Mouse (Mus musculus): ENCODE results near the gene Sowahd. TPM values are rescaled to one million over a fixed set of nuclear protein-coding genes. Genes with fewer than 3 reads are reported as not detected.

Sowahd gene
- total and polyA plus RNA-seq, 3 experiments: not detected

DNA sequence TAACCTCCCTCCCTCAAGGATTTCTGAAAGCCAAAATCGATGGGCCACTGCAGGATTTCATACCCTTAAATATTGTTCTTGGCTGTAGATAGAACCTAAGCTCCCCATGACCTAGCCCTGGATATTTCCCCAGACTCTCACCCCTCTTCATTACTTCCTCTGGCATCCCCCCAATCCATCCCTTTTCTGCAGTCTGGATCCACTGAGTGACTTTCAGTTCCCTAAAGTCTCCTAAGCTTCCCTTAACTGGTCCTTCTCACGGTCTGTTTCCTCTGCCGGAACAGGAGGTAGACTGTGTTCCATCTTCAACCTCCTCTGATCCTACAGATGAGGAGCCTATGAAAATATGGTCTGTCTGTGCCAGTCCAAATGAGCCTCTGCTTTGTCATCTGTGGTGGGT lies 18.7 kb downstream of the Sowahd start:
- dilution Hi-C loops (cut with MboI; ENCODE audit: extremely low pct_ligation_motif_present, extremely low pct_unique_long_range_greater_than_20kb, low sequenced_read_pairs): no loop called here
- Histone ChIP-seq H3K9me3 (replicated peaks; ENCODE audit: low read length) (no peaks in the 10 kb centered on the region), H3K4me3 (replicated peaks in 1 of 3; ENCODE audit: low read depth in 2 of 3, low read length in 2 of 3, poor library complexity in 1 of 3) (no peak overlapping the region), H3K4me1 (ENCODE audit: control insufficient read depth in 1 of 2, insufficient read depth in 2 of 2) (no peaks in the 10 kb centered on the region), H3K27ac (ENCODE audit: insufficient read depth, low read depth) (no peak overlapping the region), H3K27me3 (replicated peaks) (no peaks in the 10 kb centered on the region), H3K79me2 (replicated peaks; ENCODE audit: control insufficient read depth, extremely low read depth, insufficient read depth, poor library complexity, severe bottlenecking) (no peaks in the 10 kb centered on the region), H3K36me3 (replicated peaks in 1 of 2; ENCODE audit: control insufficient read depth in 1 of 2, insufficient read depth in 1 of 2, low read length in 1 of 2) (no peaks in the 10 kb centered on the region), H3K9ac (ENCODE audit: insufficient read depth, low read depth) (no peak overlapping the region), H3K4me2 (ENCODE audit: insufficient read depth, low read depth, poor library complexity, severe bottlenecking) (no peak overlapping the region)
- in situ Hi-C loops (cut with MboI; ENCODE audit: low pct_ligation_motif_present, low pct_unique_long_range_greater_than_20kb, low sequenced_read_pairs): no loop called here
- no peak for TF ChIP-seq USF1 (IDR thresholded peaks at IDR 0.05; ENCODE audit: low read depth, low read length)
- no peak for TF ChIP-seq NELFE (IDR thresholded peaks at IDR 0.05; ENCODE audit: low read depth, low read length)
- no peak for TF ChIP-seq RAD21 (IDR thresholded peaks at IDR 0.05; ENCODE audit: low read depth, low read length)
- no peak for TF ChIP-seq JUND (conservative IDR thresholded peaks at IDR 0.05; ENCODE audit: low read depth, low read length)
- TF ChIP-seq TCF12 (IDR thresholded peaks at IDR 0.05; ENCODE audit: low read depth, low read length): no peak
- no peak for TF ChIP-seq MAX (IDR thresholded peaks at IDR 0.05; ENCODE audit: low read length)
- no peak for TF ChIP-seq GABPA (IDR thresholded peaks at IDR 0.05; ENCODE audit: insufficient replicate concordance, low read depth, low read length)
- TF ChIP-seq USF2 (conservative IDR thresholded peaks at IDR 0.05; ENCODE audit: low read depth, low read length): no peak
- no peak for TF ChIP-seq JUN (IDR thresholded peaks at IDR 0.05; ENCODE audit: insufficient read depth, low read depth, low read length)
- TF ChIP-seq BHLHE40 (IDR thresholded peaks at IDR 0.05; ENCODE audit: low read depth, low read length): no peak
- no peak for TF ChIP-seq POLR2A (IDR thresholded peaks at IDR 0.05; ENCODE audit: low read depth, low read length)
- TF ChIP-seq PAX5 (IDR thresholded peaks at IDR 0.05; ENCODE audit: low read length): no peak
- no peak for TF ChIP-seq MAFK (IDR thresholded peaks at IDR 0.05; ENCODE audit: insufficient replicate concordance, low read length)
- no peak for TF ChIP-seq SMC3 (IDR thresholded peaks at IDR 0.05; ENCODE audit: low read depth, low read length)
- TF ChIP-seq MXI1 (IDR thresholded peaks at IDR 0.05; ENCODE audit: low read depth, low read length): no peak
- no peak for TF ChIP-seq HCFC1 (IDR thresholded peaks at IDR 0.05; ENCODE audit: low read depth, low read length)
- no peak for TF ChIP-seq IRF4 (IDR thresholded peaks at IDR 0.05; ENCODE audit: low read depth, low read length)
- no peak for DNase-seq (ENCODE audit: extremely low read depth)

DNA sequence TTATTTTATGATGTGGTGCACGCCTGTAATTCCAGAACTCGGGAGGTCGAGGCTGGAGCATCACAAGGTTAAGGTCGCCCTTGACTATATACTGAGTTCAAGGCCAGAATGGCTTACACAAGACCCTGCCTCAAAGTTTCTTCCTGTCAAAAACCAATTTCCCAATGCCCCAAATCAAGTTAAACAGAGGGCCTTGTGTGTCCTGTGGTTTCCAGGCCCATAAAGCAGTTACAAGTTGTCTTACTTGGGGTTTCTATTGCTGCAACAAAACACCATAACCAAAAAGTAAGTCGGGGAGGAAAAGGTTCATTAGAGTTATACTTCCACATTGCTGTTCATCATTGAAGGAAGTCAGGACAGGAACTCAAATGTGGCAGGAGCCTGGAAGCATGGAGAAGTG lies 20.1 kb downstream of the Sowahd start:
- in situ Hi-C loops (cut with MboI; ENCODE audit: low pct_ligation_motif_present, low pct_unique_long_range_greater_than_20kb, low sequenced_read_pairs) (no loop called here), dilution Hi-C loops (cut with MboI; ENCODE audit: extremely low pct_ligation_motif_present, extremely low pct_unique_long_range_greater_than_20kb, low sequenced_read_pairs) (no loop called here)
- Histone ChIP-seq H3K4me3 (replicated peaks in 1 of 3; ENCODE audit: low read depth in 2 of 3, low read length in 2 of 3, poor library complexity in 1 of 3) (no peak overlapping the region), H3K4me1 (ENCODE audit: control insufficient read depth in 1 of 2, insufficient read depth in 2 of 2) (no peaks in the 10 kb centered on the region), H3K27me3 (replicated peaks) (no peaks in the 10 kb centered on the region), H3K27ac (ENCODE audit: insufficient read depth, low read depth) (no peak overlapping the region), H3K9ac (ENCODE audit: insufficient read depth, low read depth) (no peak overlapping the region), H3K79me2 (replicated peaks; ENCODE audit: control insufficient read depth, extremely low read depth, insufficient read depth, poor library complexity, severe bottlenecking) (no peaks in the 10 kb centered on the region), H3K9me3 (replicated peaks; ENCODE audit: low read length) (no peaks in the 10 kb centered on the region), H3K4me2 (ENCODE audit: insufficient read depth, low read depth, poor library complexity, severe bottlenecking) (no peak overlapping the region), H3K36me3 (replicated peaks in 1 of 2; ENCODE audit: control insufficient read depth in 1 of 2, insufficient read depth in 1 of 2, low read length in 1 of 2) (no peaks in the 10 kb centered on the region)
- no peak for TF ChIP-seq UBTF (IDR thresholded peaks at IDR 0.05; ENCODE audit: low read depth, low read length)
- TF ChIP-seq SIN3A (IDR thresholded peaks at IDR 0.05; ENCODE audit: low read length): no peak
- TF ChIP-seq ZKSCAN1 (IDR thresholded peaks at IDR 0.05; ENCODE audit: borderline replicate concordance, low read depth, low read length): no peak
- no peak for TF ChIP-seq MAZ (IDR thresholded peaks at IDR 0.05; ENCODE audit: low read depth, low read length)
- no peak for TF ChIP-seq MXI1 (IDR thresholded peaks at IDR 0.05; ENCODE audit: low read depth, low read length)
- TF ChIP-seq RCOR1 (conservative IDR thresholded peaks at IDR 0.05; ENCODE audit: low read depth, low read length): no peak
- no peak for TF ChIP-seq E2F4 (IDR thresholded peaks at IDR 0.05; ENCODE audit: insufficient replicate concordance, low read depth, low read length)
- no peak for TF ChIP-seq RAD21 (IDR thresholded peaks at IDR 0.05; ENCODE audit: low read depth, low read length)
- TF ChIP-seq CHD2 (IDR thresholded peaks at IDR 0.05; ENCODE audit: low read length): no peak
- no peak for TF ChIP-seq GABPA (IDR thresholded peaks at IDR 0.05; ENCODE audit: insufficient replicate concordance, low read depth, low read length)
- TF ChIP-seq NRF1 (IDR thresholded peaks at IDR 0.05; ENCODE audit: low read depth, low read length): no peak
- DNase-seq (ENCODE audit: extremely low read depth): no peak

Measured in CH12.LX (cell line).